Mouse (Mus musculus): ENCODE measurements around the gene Gnb5. TPM values are rescaled to one million over a fixed set of nuclear protein-coding genes. Genes with fewer than 3 reads are reported as not detected.

The Gnb5 gene
- polyA plus RNA-seq, 2 experiments, result 26.9 to 28.5 TPM

- WGBS, result 82% methylated on average over 5 of the region's 5 CpGs
- TF ChIP-seq POLR2A (IDR thresholded peaks at IDR 0.05; ENCODE audit: borderline replicate concordance, extremely low read depth, insufficient read depth, insufficient read length), result no peak
- no peak for DNase-seq (ENCODE audit: low spot score)
Measured at GRCm38 (mm10) chr9:75274486-75274885, 31.6 kb upstream of the Gnb5 start.

DNA sequence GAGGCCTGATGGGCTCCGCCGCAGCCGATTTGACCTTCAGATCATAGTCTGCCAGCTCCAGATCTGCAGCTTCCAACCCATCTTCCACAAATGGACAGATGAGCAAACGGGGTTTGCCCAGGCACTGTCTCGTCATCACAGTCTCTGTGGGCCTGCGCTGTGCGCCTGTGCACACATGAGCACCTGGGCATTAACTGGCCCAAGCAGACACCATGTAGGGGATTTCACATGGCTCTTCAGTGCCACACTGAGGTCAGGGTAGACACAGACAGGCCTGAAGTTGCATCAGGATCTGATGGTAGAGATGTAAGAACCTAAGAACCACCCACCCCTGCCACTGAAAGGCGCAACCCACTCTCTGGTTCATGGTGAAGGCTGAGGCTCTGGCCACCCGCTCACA lies 31.0 kb upstream of the Gnb5 start:
- WGBS, result 91% methylated on average over 9 of the region's 9 CpGs
- Histone ChIP-seq H3K9ac (ENCODE audit: low read depth, low read length, severe bottlenecking) (no peak overlapping the region), H3K27ac (replicated peaks; ENCODE audit: low read depth, low read length) (no peak overlapping the region), H3K4me1 (ENCODE audit: control insufficient read depth, insufficient read depth, low read length) (no peaks in the 10 kb centered on the region), H3K36me3 (ENCODE audit: control insufficient read depth, insufficient read depth, low read length) (no peaks in the 10 kb centered on the region), H3K27me3 (ENCODE audit: control insufficient read depth, insufficient read depth, low read length) (no peaks in the 10 kb centered on the region), H3K4me3 (replicated peaks; ENCODE audit: low read length) (no peak overlapping the region), H3K4me2 (replicated peaks; ENCODE audit: low read depth, low read length, severe bottlenecking) (no peak overlapping the region), H3K9me3 (ENCODE audit: control insufficient read depth, low read length) (no peaks in the 10 kb centered on the region)
- ATAC-seq (ENCODE audit: low FRiP score, low read depth) (no peak), DNase-seq (ENCODE audit: low spot score) (no peak)
- TF ChIP-seq POLR2A (IDR thresholded peaks at IDR 0.05; ENCODE audit: borderline replicate concordance, extremely low read depth, insufficient read depth, insufficient read length), result no peak

More at GRCm38 (mm10) chr9:75274486-75274885, 31.6 kb upstream of the Gnb5 start:
- H3K4me1 ChIP-seq (ENCODE audit: control insufficient read depth, insufficient read depth, low read length), result no peaks in the 10 kb centered on the region
- H3K4me2 ChIP-seq (replicated peaks; ENCODE audit: low read depth, low read length, severe bottlenecking), result no peak overlapping the region
- H3K36me3 ChIP-seq (ENCODE audit: control insufficient read depth, insufficient read depth, low read length), result no peaks in the 10 kb centered on the region
- ATAC-seq (ENCODE audit: low FRiP score, low read depth), result no peak
- H3K9me3 ChIP-seq (ENCODE audit: control insufficient read depth, low read length), result no peaks in the 10 kb centered on the region
- H3K4me3 ChIP-seq (replicated peaks; ENCODE audit: low read length), result no peak overlapping the region
- H3K27me3 ChIP-seq (ENCODE audit: control insufficient read depth, insufficient read depth, low read length), result no peaks in the 10 kb centered on the region
- H3K9ac ChIP-seq (ENCODE audit: low read depth, low read length, severe bottlenecking), result no peak overlapping the region
- H3K27ac ChIP-seq (replicated peaks; ENCODE audit: low read depth, low read length), result no peak overlapping the region

DNA sequence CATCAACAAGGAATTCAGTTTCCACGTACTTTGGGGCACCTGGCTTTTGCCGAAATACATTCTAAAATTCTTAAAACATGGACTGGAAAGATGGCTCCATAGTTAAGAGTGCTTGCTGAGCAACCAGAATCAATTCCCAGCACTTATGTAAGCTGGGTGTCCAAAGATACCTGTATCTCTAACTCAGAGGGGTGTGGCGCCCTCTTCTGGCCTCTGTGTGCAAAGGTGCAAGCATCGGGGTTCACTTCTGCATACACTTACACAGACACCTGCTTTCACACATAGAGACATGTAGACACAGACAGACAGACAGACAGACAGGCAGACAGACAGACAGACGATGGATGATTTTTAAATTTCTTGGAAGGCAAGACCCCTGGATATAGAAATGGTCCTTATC lies 25.3 kb upstream of the Gnb5 start:
- 42% methylated on average over 5 of the region's 5 CpGs for WGBS
- no peak overlapping the region for H3K9ac ChIP-seq (ENCODE audit: low read depth, low read length, severe bottlenecking)
- no peaks in the 10 kb centered on the region for H3K4me1 ChIP-seq (ENCODE audit: control insufficient read depth, insufficient read depth, low read length)
- TF ChIP-seq POLR2A (IDR thresholded peaks at IDR 0.05; ENCODE audit: borderline replicate concordance, extremely low read depth, insufficient read depth, insufficient read length), result no peak
- H3K4me2 ChIP-seq (replicated peaks; ENCODE audit: low read depth, low read length, severe bottlenecking), result no peak overlapping the region
- H3K4me3 ChIP-seq (replicated peaks; ENCODE audit: low read length), result no peak overlapping the region
- no peaks in the 10 kb centered on the region for H3K36me3 ChIP-seq (ENCODE audit: control insufficient read depth, insufficient read depth, low read length)
- DNase-seq (ENCODE audit: low spot score), result no peak
- ATAC-seq (ENCODE audit: low FRiP score, low read depth), result no peak
- no peak overlapping the region for H3K27ac ChIP-seq (replicated peaks; ENCODE audit: low read depth, low read length)
- H3K9me3 ChIP-seq (ENCODE audit: control insufficient read depth, low read length), result no peaks in the 10 kb centered on the region
- no peaks in the 10 kb centered on the region for H3K27me3 ChIP-seq (ENCODE audit: control insufficient read depth, insufficient read depth, low read length)

- H3K4me1 ChIP-seq (ENCODE audit: control insufficient read depth, insufficient read depth, low read length), result no peaks in the 10 kb centered on the region
- DNase-seq (ENCODE audit: low spot score), result no peak
- no peak overlapping the region for H3K9ac ChIP-seq (ENCODE audit: low read depth, low read length, severe bottlenecking)
- no peak overlapping the region for H3K4me2 ChIP-seq (replicated peaks; ENCODE audit: low read depth, low read length, severe bottlenecking)
- no peak for TF ChIP-seq POLR2A (IDR thresholded peaks at IDR 0.05; ENCODE audit: borderline replicate concordance, extremely low read depth, insufficient read depth, insufficient read length)
- no peak overlapping the region for H3K4me3 ChIP-seq (replicated peaks; ENCODE audit: low read length)
- 85% methylated on average over 2 of the region's 2 CpGs for WGBS
- no peaks in the 10 kb centered on the region for H3K36me3 ChIP-seq (ENCODE audit: control insufficient read depth, insufficient read depth, low read length)
- H3K27ac ChIP-seq (replicated peaks; ENCODE audit: low read depth, low read length), result no peak overlapping the region
- no peak for ATAC-seq (ENCODE audit: low FRiP score, low read depth)
- H3K9me3 ChIP-seq (ENCODE audit: control insufficient read depth, low read length), result no peaks in the 10 kb centered on the region
- H3K27me3 ChIP-seq (ENCODE audit: control insufficient read depth, insufficient read depth, low read length), result no peaks in the 10 kb centered on the region
Measured at GRCm38 (mm10) chr9:75282179-75282578, 23.9 kb upstream of the Gnb5 start.

DNA sequence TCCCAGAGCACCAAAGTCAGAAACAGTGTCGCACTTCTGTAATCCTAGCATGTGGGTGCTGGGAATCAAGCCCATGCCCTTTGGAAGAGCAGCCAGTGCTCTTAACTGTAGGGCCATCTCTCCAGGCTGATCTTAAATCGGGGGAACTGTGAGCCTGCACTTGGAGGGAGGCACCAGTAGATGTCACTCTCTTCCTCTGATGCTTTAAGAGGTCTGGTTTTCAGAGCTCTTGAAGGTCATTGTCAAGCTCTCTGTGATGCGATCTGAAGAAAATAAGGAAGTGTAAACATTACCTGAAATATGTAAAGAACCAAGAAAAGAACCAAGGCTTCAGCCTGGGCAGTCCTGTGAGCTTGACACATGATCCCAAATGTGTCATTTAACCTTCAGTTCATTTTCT lies 23.3 kb upstream of the Gnb5 start:
- no peak overlapping the region for H3K4me2 ChIP-seq (replicated peaks; ENCODE audit: low read depth, low read length, severe bottlenecking)
- no peak for TF ChIP-seq POLR2A (IDR thresholded peaks at IDR 0.05; ENCODE audit: borderline replicate concordance, extremely low read depth, insufficient read depth, insufficient read length)
- no peaks in the 10 kb centered on the region for H3K27me3 ChIP-seq (ENCODE audit: control insufficient read depth, insufficient read depth, low read length)
- peak; percentile 74 for DNase-seq (ENCODE audit: low spot score)
- 12% methylated on average over 3 of the region's 3 CpGs for WGBS
- H3K27ac ChIP-seq (replicated peaks; ENCODE audit: low read depth, low read length), result no peak overlapping the region
- no peaks in the 10 kb centered on the region for H3K36me3 ChIP-seq (ENCODE audit: control insufficient read depth, insufficient read depth, low read length)
- ATAC-seq (ENCODE audit: low FRiP score, low read depth), result no peak
- no peak overlapping the region for H3K4me3 ChIP-seq (replicated peaks; ENCODE audit: low read length)
- no peaks in the 10 kb centered on the region for H3K4me1 ChIP-seq (ENCODE audit: control insufficient read depth, insufficient read depth, low read length)
- H3K9ac ChIP-seq (ENCODE audit: low read depth, low read length, severe bottlenecking), result no peak overlapping the region
- no peaks in the 10 kb centered on the region for H3K9me3 ChIP-seq (ENCODE audit: control insufficient read depth, low read length)

GRCm38 (mm10) chr9:75283636-75284035 lies 22.5 kb upstream of the Gnb5 start:
- no peak for DNase-seq (ENCODE audit: low spot score)

More at GRCm38 (mm10) chr9:75283636-75284035, 22.5 kb upstream of the Gnb5 start:
- Histone ChIP-seq H3K4me3 (replicated peaks; ENCODE audit: low read length) (no peak overlapping the region), H3K9me3 (ENCODE audit: control insufficient read depth, low read length) (no peaks in the 10 kb centered on the region), H3K27ac (replicated peaks; ENCODE audit: low read depth, low read length) (no peak overlapping the region), H3K9ac (ENCODE audit: low read depth, low read length, severe bottlenecking) (no peak overlapping the region), H3K27me3 (ENCODE audit: control insufficient read depth, insufficient read depth, low read length) (no peaks in the 10 kb centered on the region), H3K4me1 (ENCODE audit: control insufficient read depth, insufficient read depth, low read length) (no peaks in the 10 kb centered on the region), H3K36me3 (ENCODE audit: control insufficient read depth, insufficient read depth, low read length) (no peaks in the 10 kb centered on the region), H3K4me2 (replicated peaks; ENCODE audit: low read depth, low read length, severe bottlenecking) (no peak overlapping the region)
- WGBS, result 91% methylated on average over 8 of the region's 8 CpGs
- TF ChIP-seq POLR2A (IDR thresholded peaks at IDR 0.05; ENCODE audit: borderline replicate concordance, extremely low read depth, insufficient read depth, insufficient read length), result no peak
- ATAC-seq (ENCODE audit: low FRiP score, low read depth), result no peak

All from limb, embryonic 14.5 days (tissue).